Mouse (Mus musculus) spleen, postnatal 4 days (tissue): ENCODE data around the gene Gm43064.

Experiments
- DNase-seq, 2 experiments: peaks; one replicate each; pipeline ENCODE4 v3.0.0; 2022; ENCODE audit warnings: low spot score in 2 of 2

Gm43064 gene

GRCm38 (mm10) chr3:103852565-103853299 lies 43.4 kb downstream of the Gm43064 start:
- peak; percentile 71 to 81 for DNase-seq

- no peak for DNase-seq
These were observed 44.4 kb downstream of the Gm43064 start for GRCm38 (mm10) chr3:103853804-103854203.

GRCm38 (mm10) chr3:103857036-103857805 lies 47.8 kb downstream of the Gm43064 start:
- no peak for DNase-seq

DNA sequence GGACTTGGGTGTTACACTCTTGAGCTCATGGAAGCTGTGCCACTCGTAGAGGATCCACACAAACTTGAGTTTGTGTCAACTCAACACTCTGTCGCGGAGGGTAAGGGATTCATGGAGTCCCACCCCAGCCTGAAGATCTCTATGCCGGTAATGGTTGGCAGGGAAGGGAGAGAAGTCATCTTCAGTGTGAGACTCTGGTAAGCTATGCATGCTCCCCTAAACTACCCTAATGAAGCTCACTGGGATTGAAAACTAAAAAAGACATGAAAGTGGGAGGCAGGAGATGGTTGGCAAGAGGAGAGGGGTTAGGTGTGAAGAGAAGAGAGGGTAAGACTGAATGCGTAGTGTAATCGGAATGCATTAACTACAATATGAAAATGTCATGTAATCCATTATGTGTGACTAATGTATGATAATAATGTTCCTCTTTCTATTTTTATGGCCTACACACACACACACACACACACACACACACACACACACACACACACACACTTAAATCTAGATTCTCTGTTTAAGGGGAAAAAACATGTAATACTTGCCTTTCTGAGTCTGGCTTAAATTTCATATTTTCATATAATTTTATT lies 48.7 kb downstream of the Gm43064 start:
- DNase-seq, result no peak

- peak; percentile 39 to 68 for DNase-seq
These were observed 49.8 kb downstream of the Gm43064 start, which contains the start of gene Ptpn22 for GRCm38 (mm10) chr3:103858881-103859801. Gene Ptpn22, plus strand, starts transcription at chr3:103859795.

- peak; percentile 41 to 74 for DNase-seq
These were observed 50.5 kb downstream of the Gm43064 start for GRCm38 (mm10) chr3:103859851-103860391.

GRCm38 (mm10) chr3:103862721-103863220 lies 53.4 kb downstream of the Gm43064 start:
- no peak for DNase-seq

GRCm38 (mm10) chr3:103864200-103864599 lies 54.8 kb downstream of the Gm43064 start:
- DNase-seq, result no peak

- DNase-seq, result no peak
These were observed 58.1 kb downstream of the Gm43064 start for GRCm38 (mm10) chr3:103867424-103867971.

- no peak for DNase-seq
These were observed 58.6 kb downstream of the Gm43064 start for GRCm38 (mm10) chr3:103868008-103868407.

- DNase-seq, result no peak
These were observed 63.3 kb downstream of the Gm43064 start for GRCm38 (mm10) chr3:103872663-103873098.

DNA sequence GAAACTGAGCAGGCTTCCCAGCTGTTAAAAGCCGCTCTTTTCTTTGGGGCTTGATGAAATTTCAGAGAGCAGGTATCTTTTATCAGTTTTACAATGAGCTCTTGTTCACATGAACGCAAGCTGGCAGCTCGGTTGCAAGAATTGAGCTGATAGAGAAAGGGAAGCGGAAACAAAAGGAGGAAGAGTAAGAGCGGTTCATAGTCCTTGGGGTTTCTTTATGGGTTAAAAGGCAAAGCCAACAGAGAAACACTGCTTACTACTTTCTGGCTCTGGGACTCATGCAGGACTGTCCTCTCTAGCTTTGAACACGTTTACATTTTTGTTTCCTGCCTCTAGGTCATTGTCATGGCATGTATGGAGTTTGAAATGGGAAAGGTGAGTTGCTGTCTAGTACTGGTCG lies 65.0 kb downstream of the Gm43064 start:
- no peak for DNase-seq

- no peak for DNase-seq
These were observed 76.6 kb downstream of the Gm43064 start for GRCm38 (mm10) chr3:103885946-103886345.

GRCm38 (mm10) chr3:103887581-103887980 lies 78.2 kb downstream of the Gm43064 start:
- peak; percentile 36 to 71 for DNase-seq
